Mouse (Mus musculus): Measurements from ENCODE around the gene Clec10a. TPM values are rescaled to one million over a fixed set of nuclear protein-coding genes. Genes with fewer than 3 reads are reported as not detected.

Clec10a gene
- polyA plus RNA-seq, 1 experiment, result 1.4 TPM

- 73% methylated on average over 11 of the region's 11 CpGs for WGBS
- no peak for DNase-seq (ENCODE audit: low read depth, low spot score)
Observed at GRCm38 (mm10) chr11:70178756-70179155, 22.8 kb downstream of the Clec10a start.

GRCm38 (mm10) chr11:70179401-70179800 lies 23.4 kb downstream of the Clec10a start:
- no peak for DNase-seq (ENCODE audit: low read depth, low spot score)
- 34% methylated on average over 14 of the region's 14 CpGs for WGBS

GRCm38 (mm10) chr11:70180496-70180895 lies 24.5 kb downstream of the Clec10a start:
- no peak for DNase-seq (ENCODE audit: low read depth, low spot score)
- 85% methylated on average over 4 of the region's 4 CpGs for WGBS

- WGBS, result 67% methylated on average over 7 of the region's 7 CpGs
- DNase-seq (ENCODE audit: low read depth, low spot score), result no peak
Observed at GRCm38 (mm10) chr11:70185120-70185519, 29.1 kb downstream of the Clec10a start.

- 86% methylated on average over 28 of the region's 28 CpGs for WGBS
- no peak for DNase-seq (ENCODE audit: low read depth, low spot score)
Observed at GRCm38 (mm10) chr11:70189319-70190134, 33.5 kb downstream of the Clec10a start.

- WGBS, result 60% methylated on average over 6 of the region's 6 CpGs
- no peak for DNase-seq (ENCODE audit: low read depth, low spot score)
Observed at GRCm38 (mm10) chr11:70191188-70191587, 35.2 kb downstream of the Clec10a start.

- DNase-seq (ENCODE audit: low read depth, low spot score), result no peak
- WGBS, result 66% methylated on average over 4 of the region's 4 CpGs
Observed at GRCm38 (mm10) chr11:70192157-70192556, 36.2 kb downstream of the Clec10a start.

GRCm38 (mm10) chr11:70193354-70194285 lies 37.6 kb downstream of the Clec10a start:
- whole genome bisulfite sequencing, result 46% methylated on average over 11 of the region's 11 CpGs
- DNase-seq (ENCODE audit: low read depth, low spot score), result no peak

GRCm38 (mm10) chr11:70198332-70198731 lies 42.3 kb downstream of the Clec10a start:
- no peak for DNase-seq (ENCODE audit: low read depth, low spot score)
- 64% methylated on average over 3 of the region's 3 CpGs for WGBS

- WGBS, result 68% methylated on average over 8 of the region's 8 CpGs
- DNase-seq (ENCODE audit: low read depth, low spot score), result no peak
Observed at GRCm38 (mm10) chr11:70199107-70199506, 43.1 kb downstream of the Clec10a start.

- DNase-seq (ENCODE audit: low read depth, low spot score), result no peak
- WGBS, result 96% methylated on average over 5 of the region's 5 CpGs
Observed at GRCm38 (mm10) chr11:70200036-70200608, 44.1 kb downstream of the Clec10a start.

GRCm38 (mm10) chr11:70201691-70202090 lies 45.7 kb downstream of the Clec10a start:
- no peak for DNase-seq (ENCODE audit: low read depth, low spot score)
- 42% methylated on average over 5 of the region's 5 CpGs for WGBS

GRCm38 (mm10) chr11:70206801-70207200 lies 50.8 kb downstream of the Clec10a start:
- DNase-seq (ENCODE audit: low read depth, low spot score), result no peak
- 78% methylated on average over 2 of the region's 2 CpGs for WGBS

- no peak for DNase-seq (ENCODE audit: low read depth, low spot score)
- WGBS, result 73% methylated on average over 7 of the region's 7 CpGs
Observed at GRCm38 (mm10) chr11:70207283-70207682, 51.3 kb downstream of the Clec10a start.

GRCm38 (mm10) chr11:70208778-70209388 lies 52.9 kb downstream of the Clec10a start:
- DNase-seq (ENCODE audit: low read depth, low spot score), result no peak
- WGBS, result 63% methylated on average over 5 of the region's 5 CpGs

GRCm38 (mm10) chr11:70210681-70211080 lies 54.7 kb downstream of the Clec10a start:
- WGBS, result 75% methylated on average over 2 of the region's 2 CpGs
- no peak for DNase-seq (ENCODE audit: low read depth, low spot score)

- WGBS, result 78% methylated on average over 6 of the region's 6 CpGs
- DNase-seq (ENCODE audit: low read depth, low spot score), result no peak
Observed at GRCm38 (mm10) chr11:70211972-70212371, 56.0 kb downstream of the Clec10a start.

- WGBS, result 31% methylated on average over 6 of the region's 6 CpGs
- DNase-seq (ENCODE audit: low read depth, low spot score), result no peak
Observed at GRCm38 (mm10) chr11:70212423-70212822, 56.4 kb downstream of the Clec10a start, which contains the start of gene Slc16a11. Slc16a11 (plus strand) TSS chr11:70212752.

- peak; percentile 93 for DNase-seq (ENCODE audit: low read depth, low spot score)
- WGBS, result 5% methylated on average over 9 of the region's 9 CpGs
Observed at GRCm38 (mm10) chr11:70212896-70213295, 56.9 kb downstream of the Clec10a start.

- WGBS, result 6% methylated on average over 26 of the region's 26 CpGs
- DNase-seq (ENCODE audit: low read depth, low spot score), result no peak
Observed at GRCm38 (mm10) chr11:70213736-70214135, 57.7 kb downstream of the Clec10a start.
